Mouse (Mus musculus) frontal cortex, postnatal 25 days (tissue): Measurements from ENCODE around the gene Heg1.

Source experiments
- DNase-seq, 2 experiments: peaks; one replicate each; pipeline ENCODE4 v3.0.0; 2022; ENCODE audit warnings: low spot score in 2 of 2

The Heg1 gene

DNA sequence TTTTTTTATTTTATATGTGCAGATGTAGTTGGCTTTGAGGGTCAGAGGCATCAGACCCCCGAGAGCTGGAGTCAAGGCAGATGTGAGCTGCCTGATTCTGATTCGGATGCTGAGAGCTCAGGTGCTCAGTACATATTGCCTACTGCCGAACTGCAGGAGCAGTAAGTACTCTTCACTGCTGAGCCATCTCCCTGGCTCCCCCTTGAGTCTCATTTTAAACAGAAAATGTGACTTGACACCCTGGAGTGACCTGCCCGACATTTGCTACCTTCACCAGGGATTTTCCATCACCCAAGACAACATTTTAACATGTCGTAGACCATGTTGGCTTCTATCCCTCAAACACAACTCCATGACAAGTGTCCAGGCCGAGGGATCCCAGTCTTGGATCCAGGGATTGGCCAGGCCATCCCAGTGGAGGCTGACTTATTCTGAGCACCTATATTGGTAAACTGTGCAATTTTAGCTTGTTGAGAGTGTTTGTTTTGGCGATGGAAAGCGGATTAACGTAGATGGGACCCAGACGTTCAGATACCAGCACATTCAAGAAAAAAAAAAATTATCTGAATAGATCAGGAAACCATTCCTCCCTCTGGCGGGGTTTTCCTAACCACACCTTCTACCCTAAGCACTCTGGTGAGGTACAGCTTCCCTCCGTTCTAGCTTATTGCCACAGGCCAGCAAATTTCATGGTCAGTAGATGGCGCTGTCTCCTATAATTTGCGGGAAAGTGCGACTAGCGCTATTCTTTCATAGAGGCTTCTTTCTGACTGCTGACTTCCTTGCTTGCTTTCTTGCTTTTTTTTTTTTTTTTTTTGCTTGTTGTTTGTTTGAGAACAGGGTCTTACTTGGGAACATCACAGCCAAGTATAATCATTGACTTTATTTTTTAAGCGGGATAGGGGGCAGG is 136.4 kb downstream of the Heg1 start:
- peak; percentile 77 to 88 for DNase-seq
